Mouse (Mus musculus) layer of hippocampus, postnatal 25 days (tissue): ENCODE measurements around the gene Lztr1. TPM values are rescaled to one million over a fixed set of nuclear protein-coding genes. Genes with fewer than 3 reads are reported as not detected.
"Not testable (repeated sequence)": the region's sequence is repeated elsewhere in the genome, so short reads cannot be mapped to it uniquely, and the experiment has no call there.

Source experiments
- DNase-seq, 2 experiments: peaks; one replicate each; pipeline ENCODE4 v3.0.0; 2022; ENCODE audit warnings: mixed read lengths in 2 of 2, low spot score in 1 of 2; ENCODE audit errors: extremely low spot score in 1 of 2
- total RNA-seq, 2 experiments: library from RNA; stranded (reverse); gene quantifications; 2 replicates each; pipeline ENCODE4 v1.2.3; 2021

Gene Lztr1
- total RNA-seq, 2 experiments from 2014 or later: 189 to 193 TPM

- not testable (repeated sequence) for DNase-seq
Observed at GRCm38 (mm10) chr16:17554702-17555101, 46.2 kb downstream of the Lztr1 start.

- DNase-seq: no peak
Observed at GRCm38 (mm10) chr16:17556180-17556579, 47.7 kb downstream of the Lztr1 start.

DNA sequence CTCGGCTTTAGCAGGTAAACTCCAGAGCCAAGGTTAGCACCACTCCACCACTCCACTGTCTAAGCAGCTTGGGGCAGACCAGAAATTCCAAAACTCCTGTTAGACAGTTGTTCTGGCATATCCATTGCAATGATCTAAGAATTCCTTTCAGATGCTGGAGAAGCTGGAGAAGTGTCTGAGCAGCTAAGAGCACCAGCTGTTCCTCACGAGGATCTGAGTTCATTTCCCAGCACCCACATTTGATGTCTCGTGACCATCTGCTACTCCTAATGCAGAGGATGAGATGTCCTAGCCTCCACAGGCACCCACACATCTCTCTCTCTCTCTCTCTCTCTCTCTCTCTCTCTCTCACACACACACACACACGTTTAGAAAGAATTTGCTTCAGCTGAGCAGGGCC is 48.4 kb downstream of the Lztr1 start:
- DNase-seq: no peak

DNA sequence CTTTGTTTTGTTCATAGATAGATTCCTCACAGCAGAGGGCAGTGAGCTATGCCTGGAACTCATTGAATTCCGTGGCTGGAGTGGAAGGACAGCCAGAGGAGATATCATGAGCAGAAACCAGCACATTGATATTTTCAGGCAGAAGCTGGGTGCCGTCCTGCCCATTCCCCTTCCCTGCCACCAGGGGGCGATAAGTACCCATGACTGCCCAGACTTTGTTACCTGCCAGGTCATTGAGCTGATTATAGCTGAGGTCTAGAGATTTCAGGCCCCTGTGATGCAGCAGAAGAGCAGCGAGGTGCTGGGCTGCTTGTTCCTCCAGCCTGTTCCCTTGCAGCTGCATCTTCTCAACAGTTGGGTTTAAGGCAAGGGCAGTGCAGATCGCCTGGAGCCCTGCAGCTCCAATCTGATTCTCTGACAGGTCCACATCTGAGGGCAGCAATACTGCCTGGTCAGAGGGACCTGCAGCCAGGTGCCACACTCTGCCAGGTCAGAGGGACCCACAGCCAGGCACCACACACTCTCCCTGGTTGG is 49.5 kb downstream of the Lztr1 start:
- peak; percentile 68 to 83 for DNase-seq

- DNase-seq: no peak
Observed at GRCm38 (mm10) chr16:17558811-17559210, 50.3 kb downstream of the Lztr1 start.

GRCm38 (mm10) chr16:17559396-17560027 is 51.0 kb downstream of the Lztr1 start:
- no peak for DNase-seq

DNA sequence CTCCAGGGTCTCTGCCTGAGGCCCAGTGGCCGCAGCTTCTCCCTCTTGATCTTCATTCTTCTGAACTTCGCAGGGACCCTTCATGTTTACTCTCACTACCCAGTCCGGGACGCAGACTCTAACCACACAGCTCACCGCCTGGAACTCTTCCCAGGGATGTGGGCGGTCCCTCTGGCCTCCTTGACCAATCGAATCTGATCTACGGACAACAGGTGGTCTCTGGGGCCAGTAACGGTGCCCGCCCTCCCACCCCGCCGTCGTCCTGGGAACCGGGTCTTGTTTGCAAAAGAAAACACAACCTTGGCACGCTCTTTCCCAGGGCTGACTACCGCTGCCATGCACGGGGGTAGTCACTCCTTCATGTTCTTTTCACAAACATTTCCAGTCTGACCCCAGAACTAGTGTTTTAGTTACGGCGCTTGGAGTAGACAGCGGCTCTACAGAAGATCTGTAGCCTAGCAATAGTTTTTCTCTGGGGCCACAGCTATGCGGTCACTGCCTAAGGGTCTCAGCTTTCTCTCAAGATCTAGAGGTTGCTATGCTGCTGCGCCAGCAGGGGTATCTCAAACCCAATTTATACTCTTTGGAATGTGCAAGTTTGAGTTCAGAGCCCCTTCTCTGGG is 52.8 kb downstream of the Lztr1 start, which contains the start of gene Lrrc74b:
TSS of gene Lrrc74b (minus strand) at position 120 of the 623 bp plus-strand sequence.
- no peak for DNase-seq

GRCm38 (mm10) chr16:17561751-17562208 is 53.3 kb downstream of the Lztr1 start, which contains the start of gene P2rx6:
P2rx6 (plus strand) TSS chr16:17561885.
- DNase-seq: no peak

GRCm38 (mm10) chr16:17563580-17563979 is 55.1 kb downstream of the Lztr1 start:
- DNase-seq: no peak

DNA sequence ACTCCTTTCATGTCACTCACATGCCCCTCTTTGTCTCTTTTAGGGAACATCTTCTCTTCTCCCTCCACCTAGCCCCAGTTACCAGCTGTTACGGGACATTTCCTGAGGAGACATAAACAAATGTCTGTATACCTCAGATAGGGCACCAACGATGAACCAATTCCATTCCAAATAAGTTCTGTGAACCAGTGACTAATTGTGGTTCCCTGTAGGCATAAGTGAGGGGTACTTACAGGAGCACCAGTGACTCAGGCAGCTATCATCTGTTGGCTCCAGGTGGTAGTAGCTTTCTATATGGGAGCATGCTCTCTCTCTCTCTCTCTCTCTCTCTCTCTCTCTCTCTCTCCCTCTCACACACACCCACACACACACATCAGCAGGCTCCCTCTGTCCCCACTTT is 55.7 kb downstream of the Lztr1 start:
- DNase-seq: no peak

GRCm38 (mm10) chr16:17564771-17565170 is 56.3 kb downstream of the Lztr1 start:
- no peak for DNase-seq

GRCm38 (mm10) chr16:17566186-17566585 is 57.7 kb downstream of the Lztr1 start:
- DNase-seq: no peak

Other genes with a start within 250 kb of the Lztr1 start
- 100 to 1,000 TPM in 1 of 2 experiments, 10 to 100 TPM in 1; 83.7 to 112 TPM for gene Tmem191c, start 232.6 kb upstream of the Lztr1 start, total RNA-seq
- under 1 TPM; 0.63 to 0.79 TPM for gene Serpind1, start 177.3 kb upstream of the Lztr1 start, total RNA-seq
- gene Snap29, start 102.7 kb upstream of the Lztr1 start, total RNA-seq: 10 to 100 TPM; 20.9 to 24.0 TPM
- 100 to 1,000 TPM; 254 to 282 TPM for gene Pi4ka, start 102.4 kb upstream of the Lztr1 start, total RNA-seq
- gene Crkl, start 56.7 kb upstream of the Lztr1 start, total RNA-seq: 10 to 100 TPM; 34.3 to 38.5 TPM
- 10 to 100 TPM; 76.1 to 84.5 TPM for gene Aifm3, start 19.1 kb upstream of the Lztr1 start, total RNA-seq
- gene Thap7, start 22.4 kb downstream of the Lztr1 start, total RNA-seq: 10 to 100 TPM; 39.8 to 47.8 TPM
- 1 to 10 TPM in 1 of 2 experiments, under 1 TPM in 1; 0.57 to 1.2 TPM for gene Lrrc74b, start 52.6 kb downstream of the Lztr1 start, total RNA-seq
- gene P2rx6, start 53.2 kb downstream of the Lztr1 start, total RNA-seq: 1 to 10 TPM in 1 of 2 experiments, under 1 TPM in 1; 0.64 to 1.3 TPM
- gene Slc7a4, start 74.5 kb downstream of the Lztr1 start, total RNA-seq: 100 to 1,000 TPM in 1 of 2 experiments, 10 to 100 TPM in 1; 88.1 to 103 TPM
- gene Smpd4, start 110.7 kb downstream of the Lztr1 start, total RNA-seq: 10 to 100 TPM; 40.8 to 58.6 TPM
- gene Ccdc74a, start 137.8 kb downstream of the Lztr1 start, total RNA-seq: 10 to 100 TPM; 38.7 to 39.3 TPM
- 10 to 100 TPM; 62.7 to 82.2 TPM for gene Med15, start 224.2 kb downstream of the Lztr1 start, total RNA-seq